In genomic region chr17:63826767-63827166, GRCm38 (mm10) we compare ENCODE assay signal across 19 mouse cellular contexts. TPM values are rescaled to one million over a fixed set of nuclear protein-coding genes. Genes with fewer than 3 reads are reported as not detected.
"Had no signal": no experiment of that assay in that cellular context is flagged by ENCODE, and none has a peak within 500 bp of the region (broad histone marks: within the 10 kb centered on the region; RNA-seq: fewer than 3 reads in every experiment).

No protein-coding gene starts in this region.

- DNase-seq: kidney, adult 9 months; kidney, postnatal 36 days; layer of hippocampus, adult 9-11 months; lung, embryonic 14.5 days; lung, postnatal 10 days; lung, postnatal 4 days; midbrain, embryonic 14.5 days; right cerebral cortex, postnatal 14 days; thymus, postnatal 4 days had no signal

- H3K9me3 ChIP-seq: limb, embryonic 15.5 days; liver, embryonic 12.5 days had no signal

- H3K4me3 ChIP-seq: limb, embryonic 15.5 days; liver, embryonic 12.5 days; myocyte had no signal

- H3K9ac ChIP-seq: limb, embryonic 15.5 days; liver, embryonic 12.5 days; lung, embryonic 14.5 days had no signal

- H3K36me3 ChIP-seq: limb, embryonic 15.5 days; liver, embryonic 12.5 days had no signal

- ATAC-seq: liver, embryonic 12.5 days had no signal

- H3K27me3 ChIP-seq: limb, embryonic 15.5 days; liver, embryonic 12.5 days had no signal

- H3K4me2 ChIP-seq: limb, embryonic 15.5 days; liver, embryonic 12.5 days; lung, embryonic 14.5 days had no signal

- H3K4me1 ChIP-seq: limb, embryonic 15.5 days had no signal

- H3K27ac ChIP-seq: kidney, postnatal 0 days; limb, embryonic 15.5 days; liver, embryonic 12.5 days; stomach, postnatal 0 days had no signal

RNA-seq across cellular contexts. Expression of gene A930002H24Rik, which starts 36.8 kb away (rescaled TPM):
- total RNA-seq: layer of hippocampus, adult 18-20 months; left cerebral cortex, adult 18-20 months; left cerebral cortex, postnatal 10 days; megakaryocyte-erythroid progenitor cell, adult 5-6 weeks had no signal
- polyA plus RNA-seq: small intestine, adult 2 months had no signal
